Mouse (Mus musculus) ES-Bruce4 (cell line): Measurements from ENCODE around the gene Prox1. TPM values are rescaled to one million over a fixed set of nuclear protein-coding genes. Genes with fewer than 3 reads are reported as not detected.

ENCODE experiments used
- H3K27ac ChIP-seq: 2 replicates; pipeline ENCODE4 v1.5.1; 2012; ENCODE audit warnings: low read length, inconsistent platforms; ENCODE audit not compliant: insufficient read depth
- H3K27me3 ChIP-seq: 2 replicates; pipeline ENCODE4 v1.6.1; 2012; ENCODE audit warnings: mild to moderate bottlenecking, low read length, inconsistent platforms; ENCODE audit not compliant: control insufficient read depth, poor library complexity, insufficient read depth, severe bottlenecking
- H3K36me3 ChIP-seq: 2 replicates; pipeline ENCODE4 v1.6.1; 2012; ENCODE audit warnings: inconsistent platforms, mild to moderate bottlenecking, low read length, moderate library complexity; ENCODE audit not compliant: control insufficient read depth, poor library complexity, insufficient read depth, severe bottlenecking
- H3K4me1 ChIP-seq: one replicate; pipeline ENCODE4 v1.8.1; 2011; ENCODE audit warnings: low read length; ENCODE audit not compliant: control insufficient read depth, insufficient read depth
- H3K4me3 ChIP-seq: 2 replicates; pipeline ENCODE4 v1.5.1; 2011; ENCODE audit warnings: low read depth, mild to moderate bottlenecking, low read length
- H3K9ac ChIP-seq: 2 replicates; pipeline ENCODE4 v1.6.1; 2012; ENCODE audit warnings: low read depth, mild to moderate bottlenecking, inconsistent platforms; ENCODE audit not compliant: poor library complexity, severe bottlenecking
- H3K9me3 ChIP-seq: replicated peaks from 2 replicates; pipeline ENCODE4 v1.6.1; 2012; ENCODE audit warnings: mild to moderate bottlenecking, low read length, inconsistent platforms; ENCODE audit not compliant: control insufficient read depth, poor library complexity, insufficient read depth, severe bottlenecking
- CTCF ChIP-seq: IDR thresholded peaks from one replicate; pipeline ENCODE4 v1.8.1; 2011; ENCODE audit warnings: low read depth, low read length
- EP300 ChIP-seq: IDR thresholded peaks from 2 replicates; pipeline ENCODE4 v1.6.1; 2011; ENCODE audit warnings: low read depth, low read length; ENCODE audit not compliant: insufficient read depth
- POLR2A ChIP-seq: IDR thresholded peaks from one replicate; pipeline ENCODE4 v1.8.1; 2011; ENCODE audit warnings: low read length; ENCODE audit not compliant: insufficient read depth
- polyA plus RNA-seq: library from polyadenylated mRNA; stranded (reverse); fragments of >200 nt; gene quantifications from 2 replicates; pipeline ENCODE4 v1.2.4, GENCODE M21; 2011; ENCODE audit warnings: low read depth; ENCODE audit not compliant: missing spikeins, insufficient read depth, insufficient read length

Gene Prox1
- polyA plus RNA-seq, 1 experiment = 1.7 TPM

- Histone ChIP-seq H3K9me3 (no peaks in the 10 kb centered on the region), H3K36me3 (no peaks in the 10 kb centered on the region), H3K4me1 (no peaks in the 10 kb centered on the region), H3K27me3 (no peaks in the 10 kb centered on the region), H3K27ac (no peak overlapping the region), H3K4me3 (no peak overlapping the region), H3K9ac (no peak overlapping the region)
- TF ChIP-seq CTCF (no peak), EP300 (no peak), POLR2A (no peak)
Measured at GRCm38 (mm10) chr1:190123404-190123803, 47.1 kb downstream of the Prox1 start.

- Histone ChIP-seq H3K4me3 (no peak overlapping the region), H3K9me3 (no peaks in the 10 kb centered on the region), H3K4me1 (no peaks in the 10 kb centered on the region), H3K27ac (no peak overlapping the region), H3K36me3 (no peaks in the 10 kb centered on the region), H3K9ac (no peak overlapping the region), H3K27me3 (no peaks in the 10 kb centered on the region)
- TF ChIP-seq EP300 (no peak), CTCF (no peak), POLR2A (no peak)
Measured at GRCm38 (mm10) chr1:190115985-190116384, 54.5 kb downstream of the Prox1 start.

GRCm38 (mm10) chr1:190111741-190112140 lies 58.8 kb downstream of the Prox1 start:
- Histone ChIP-seq H3K9ac (no peak overlapping the region), H3K9me3 (peaks cover 6% of the 10 kb centered on the region), H3K27ac (no peak overlapping the region), H3K36me3 (no peaks in the 10 kb centered on the region), H3K4me3 (no peak overlapping the region), H3K4me1 (no peaks in the 10 kb centered on the region), H3K27me3 (no peaks in the 10 kb centered on the region)
- TF ChIP-seq POLR2A = no peak
- TF ChIP-seq EP300 = no peak

GRCm38 (mm10) chr1:190107587-190107986 lies 62.9 kb downstream of the Prox1 start:
- Histone ChIP-seq H3K36me3 (no peaks in the 10 kb centered on the region), H3K9ac (no peak overlapping the region), H3K4me3 (no peak overlapping the region), H3K9me3 (peaks cover 6% of the 10 kb centered on the region), H3K27me3 (no peaks in the 10 kb centered on the region), H3K27ac (no peak overlapping the region), H3K4me1 (no peaks in the 10 kb centered on the region)
- no peak for TF ChIP-seq CTCF
- TF ChIP-seq POLR2A = no peak
- no peak for TF ChIP-seq EP300

- no peak overlapping the region for H3K27ac ChIP-seq
- no peaks in the 10 kb centered on the region for H3K36me3 ChIP-seq
- H3K4me3 ChIP-seq = no peak overlapping the region
- no peaks in the 10 kb centered on the region for H3K27me3 ChIP-seq
- TF ChIP-seq EP300 = no peak
- TF ChIP-seq CTCF = no peak
- TF ChIP-seq POLR2A = no peak
- H3K4me1 ChIP-seq = no peaks in the 10 kb centered on the region
- peaks cover 6% of the 10 kb centered on the region for H3K9me3 ChIP-seq
- H3K9ac ChIP-seq = no peak overlapping the region
Measured at GRCm38 (mm10) chr1:190106674-190107420, 63.7 kb downstream of the Prox1 start.

GRCm38 (mm10) chr1:190106060-190106459 lies 64.5 kb downstream of the Prox1 start:
- Histone ChIP-seq H3K36me3 (no peaks in the 10 kb centered on the region), H3K9ac (no peak overlapping the region), H3K27ac (no peak overlapping the region), H3K27me3 (no peaks in the 10 kb centered on the region), H3K4me1 (no peaks in the 10 kb centered on the region), H3K9me3 (peaks cover 6% of the 10 kb centered on the region), H3K4me3 (no peak overlapping the region)
- no peak for TF ChIP-seq POLR2A
- TF ChIP-seq EP300 = no peak
- no peak for TF ChIP-seq CTCF
